Mouse (Mus musculus) spleen, adult 2 months (tissue): ENCODE results near the gene Plekhg3.

Source experiments
- CTCF ChIP-seq: fragments of 200-500 bp; IDR thresholded peaks from 2 replicates; pipeline ENCODE4 v1.5.1; 2011; ENCODE audit warnings: mild to moderate bottlenecking, inconsistent platforms; ENCODE audit not compliant: insufficient read depth, insufficient read length, insufficient replicate concordance; ENCODE audit errors: extremely low read depth
- POLR2A ChIP-seq: fragments of 200-500 bp; IDR thresholded peaks from 2 replicates; pipeline ENCODE4 v1.6.1; 2011; ENCODE audit warnings: low read depth, low read length, inconsistent platforms

DNA sequence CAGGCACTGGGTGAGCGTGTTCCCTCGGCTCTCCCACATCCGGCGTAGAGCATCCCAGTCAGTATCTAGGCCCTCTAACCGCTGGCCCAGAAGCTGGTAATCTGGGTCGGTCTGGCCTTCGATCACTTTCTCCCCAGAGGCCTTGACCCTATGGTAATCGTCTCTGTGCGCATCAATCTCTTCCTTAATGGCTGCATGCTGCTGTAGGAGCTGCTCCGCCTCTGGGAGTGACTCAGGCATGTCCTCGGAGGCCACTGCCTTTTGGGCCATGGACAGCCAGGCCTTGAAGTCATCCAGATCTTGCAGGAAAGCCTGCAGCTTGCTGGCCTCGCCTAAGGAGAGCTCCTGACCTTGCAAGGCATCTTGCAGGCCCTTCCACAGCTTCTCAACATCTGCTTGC lies 81.9 kb downstream of the Plekhg3 start:
- no peak for TF ChIP-seq CTCF
- TF ChIP-seq POLR2A, result no peak
